Mouse (Mus musculus): ENCODE measurements at regions not wholly inside any gene's neighbourhood (a gene's known extent, or its start where the extent isn't known, plus 50 kb on each side); places are given as distances from the start of the nearest gene placed in this dataset.

DNA sequence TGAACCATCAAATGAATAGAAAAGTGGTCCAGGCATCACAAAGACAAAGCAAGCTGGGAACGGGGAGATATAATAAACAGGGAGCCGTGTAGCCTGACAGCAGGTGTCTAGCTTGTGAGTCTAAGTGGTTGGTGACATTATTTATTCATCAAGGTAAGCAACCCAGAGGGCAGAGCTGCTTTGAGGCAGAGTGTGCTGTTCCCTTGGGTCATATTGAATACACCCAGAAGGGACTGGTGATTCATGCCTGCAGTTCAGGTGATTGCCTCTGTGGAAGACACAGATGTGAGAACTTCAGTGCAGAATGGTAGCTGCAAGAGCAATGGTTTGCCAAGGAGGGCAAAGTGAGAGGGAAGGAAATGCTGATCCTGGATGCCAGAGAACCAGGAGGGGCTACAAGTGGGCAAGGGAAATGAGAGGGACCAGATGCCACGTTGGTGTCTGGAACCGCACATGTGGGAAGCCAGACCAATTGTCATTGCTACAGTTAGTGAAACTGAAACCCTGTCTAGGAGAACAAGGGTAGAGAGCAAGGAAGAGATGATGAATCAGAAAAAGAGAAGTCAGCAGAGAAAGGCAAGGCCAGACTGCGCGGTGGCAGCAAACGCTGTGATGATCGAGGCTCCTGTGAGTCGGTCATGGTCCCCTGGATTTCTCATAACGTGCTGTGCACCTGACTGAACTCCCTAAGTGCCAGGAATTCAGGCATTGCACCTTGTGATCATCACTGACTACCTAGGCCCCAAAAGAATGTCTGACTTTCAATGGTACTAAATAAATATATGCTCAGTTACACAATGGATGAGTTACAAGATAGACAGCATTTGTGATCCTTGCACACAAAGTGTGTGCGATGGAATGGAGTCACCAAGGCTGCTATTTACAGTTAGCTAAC lies 190.0 kb upstream of the Car8 start:
- no peak for ATAC-seq (replicated peaks; ENCODE audit: low FRiP score, low read depth)

DNA sequence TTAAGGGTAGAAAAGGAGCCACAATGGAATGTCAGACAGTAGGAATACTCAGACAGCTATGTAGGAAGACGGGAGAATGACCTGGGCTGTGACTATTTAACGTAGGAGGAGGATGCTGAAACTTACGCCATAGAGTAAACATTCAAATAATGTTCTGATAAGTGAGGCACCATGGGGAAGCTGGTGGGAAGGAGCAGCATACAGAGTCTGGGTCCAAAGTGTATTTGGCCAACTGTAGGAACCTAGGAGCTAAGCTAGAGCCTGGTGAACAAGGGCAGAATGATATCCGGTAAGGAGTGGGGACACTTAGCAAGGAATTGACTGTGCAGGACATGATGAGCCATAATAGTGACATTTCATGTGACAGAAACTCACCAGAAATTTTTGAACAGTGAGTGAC lies 189.0 kb upstream of the Car8 start:
- no peaks in the 10 kb centered on the region for H3K27me3 ChIP-seq (ENCODE audit: insufficient read depth, low read length)
- no peak overlapping the region for H3K4me2 ChIP-seq (ENCODE audit: low read length)
- H3K9me3 ChIP-seq (replicated peaks; ENCODE audit: low read length): no peaks in the 10 kb centered on the region
- no peak overlapping the region for H3K4me3 ChIP-seq (replicated peaks; ENCODE audit: low read depth, low read length)
- 62% methylated on average over 4 of the region's 4 CpGs for WGBS
- no peak overlapping the region for H3K27ac ChIP-seq
- DNase-seq (ENCODE audit: low spot score) (no peak), ATAC-seq (replicated peaks; ENCODE audit: low FRiP score, low read depth) (no peak)
- no peaks in the 10 kb centered on the region for H3K4me1 ChIP-seq (replicated peaks; ENCODE audit: insufficient read depth, low read length)
- no peaks in the 10 kb centered on the region for H3K36me3 ChIP-seq (ENCODE audit: insufficient read depth, low read length)
- TF ChIP-seq CTCF (IDR thresholded peaks at IDR 0.05; ENCODE audit: low read depth): no peak
- H3K9ac ChIP-seq (ENCODE audit: low read depth, low read length): no peak overlapping the region

More for the DNA sequence above, 190.0 kb upstream of the Car8 start:
- Histone ChIP-seq H3K36me3 (ENCODE audit: insufficient read depth, low read length) (no peaks in the 10 kb centered on the region), H3K27ac (no peak overlapping the region), H3K4me2 (ENCODE audit: low read length) (no peak overlapping the region), H3K9ac (ENCODE audit: low read depth, low read length) (no peak overlapping the region), H3K4me1 (replicated peaks; ENCODE audit: insufficient read depth, low read length) (no peaks in the 10 kb centered on the region), H3K27me3 (ENCODE audit: insufficient read depth, low read length) (no peaks in the 10 kb centered on the region), H3K4me3 (replicated peaks; ENCODE audit: low read depth, low read length) (no peak overlapping the region), H3K9me3 (replicated peaks; ENCODE audit: low read length) (no peaks in the 10 kb centered on the region)
- DNase-seq (ENCODE audit: low spot score): no peak
- 76% methylated on average over 11 of the region's 11 CpGs for WGBS
- TF ChIP-seq CTCF (IDR thresholded peaks at IDR 0.05; ENCODE audit: low read depth): no peak

DNA sequence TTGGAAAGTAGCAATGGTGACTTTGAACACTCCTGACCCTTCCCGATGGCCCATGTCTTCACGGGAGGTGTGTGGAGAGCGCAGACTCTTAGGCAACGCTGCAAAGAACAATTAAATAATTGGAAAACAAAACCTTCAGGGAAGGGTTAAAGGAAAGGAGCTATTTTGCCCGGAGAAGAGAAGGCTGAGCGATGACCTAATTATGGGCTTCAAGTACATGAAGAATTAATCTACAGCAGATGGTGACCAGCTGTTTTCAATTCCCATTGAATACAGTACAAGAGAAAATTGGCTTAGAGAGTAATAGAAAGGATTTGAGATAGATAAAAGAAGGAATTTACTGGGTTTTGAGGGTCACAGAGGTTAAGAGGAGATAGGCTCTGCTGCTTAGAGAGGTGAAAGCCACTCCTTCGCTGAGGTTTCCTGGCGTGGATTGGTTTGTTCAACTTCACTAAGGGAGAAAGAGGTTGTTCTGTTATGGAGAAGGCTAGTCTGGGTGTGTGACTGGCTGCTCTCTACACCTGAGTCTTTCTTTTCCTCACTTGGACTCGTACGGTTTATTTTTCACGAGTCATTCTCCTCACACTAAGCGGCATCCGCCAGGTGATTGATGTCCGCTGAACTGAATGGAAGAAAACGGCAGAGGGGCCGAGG lies 184.7 kb upstream of the Car8 start:
- Histone ChIP-seq H3K4me3 (replicated peaks; ENCODE audit: low read depth, low read length) (no peak overlapping the region), H3K27ac (no peak overlapping the region), H3K9ac (ENCODE audit: low read depth, low read length) (no peak overlapping the region), H3K9me3 (replicated peaks; ENCODE audit: low read length) (no peaks in the 10 kb centered on the region), H3K4me2 (ENCODE audit: low read length) (no peak overlapping the region), H3K4me1 (replicated peaks; ENCODE audit: insufficient read depth, low read length) (no peaks in the 10 kb centered on the region), H3K36me3 (ENCODE audit: insufficient read depth, low read length) (no peaks in the 10 kb centered on the region), H3K27me3 (ENCODE audit: insufficient read depth, low read length) (no peaks in the 10 kb centered on the region)
- ATAC-seq (replicated peaks; ENCODE audit: low FRiP score, low read depth) (no peak), DNase-seq (ENCODE audit: low spot score) (peak; percentile 76)
- 49% methylated on average over 16 of the region's 16 CpGs for WGBS
- no peak for TF ChIP-seq CTCF (IDR thresholded peaks at IDR 0.05; ENCODE audit: low read depth)

DNA sequence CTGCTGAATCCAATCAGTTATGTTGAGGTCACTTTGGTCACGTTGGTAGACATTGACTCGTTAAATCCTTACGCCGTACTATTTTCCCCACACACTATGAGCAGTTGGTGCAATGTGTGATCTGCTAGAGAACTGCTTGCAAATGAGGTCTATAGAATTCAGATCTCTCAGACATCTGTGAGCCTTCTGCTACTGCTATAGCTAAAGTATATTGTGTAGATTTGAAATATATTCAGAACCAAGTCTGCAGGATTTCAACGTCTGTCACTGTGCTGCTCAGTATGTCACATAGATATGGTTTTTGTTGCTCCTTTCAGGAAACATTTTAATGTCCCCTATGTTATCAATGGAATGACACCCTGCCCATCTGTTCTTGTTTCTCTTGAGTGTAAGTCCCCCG lies 182.4 kb upstream of the Car8 start:
- Histone ChIP-seq H3K27ac (no peak overlapping the region), H3K27me3 (ENCODE audit: insufficient read depth, low read length) (no peaks in the 10 kb centered on the region), H3K4me3 (replicated peaks; ENCODE audit: low read depth, low read length) (no peak overlapping the region), H3K4me1 (replicated peaks; ENCODE audit: insufficient read depth, low read length) (no peaks in the 10 kb centered on the region), H3K9ac (ENCODE audit: low read depth, low read length) (no peak overlapping the region), H3K4me2 (ENCODE audit: low read length) (no peak overlapping the region), H3K9me3 (replicated peaks; ENCODE audit: low read length) (no peaks in the 10 kb centered on the region), H3K36me3 (ENCODE audit: insufficient read depth, low read length) (no peaks in the 10 kb centered on the region)
- DNase-seq (ENCODE audit: low spot score): no peak
- 93% methylated on average over 6 of the region's 6 CpGs for WGBS
- no peak for ATAC-seq (replicated peaks; ENCODE audit: low FRiP score, low read depth)
- TF ChIP-seq CTCF (IDR thresholded peaks at IDR 0.05; ENCODE audit: low read depth): no peak

DNA sequence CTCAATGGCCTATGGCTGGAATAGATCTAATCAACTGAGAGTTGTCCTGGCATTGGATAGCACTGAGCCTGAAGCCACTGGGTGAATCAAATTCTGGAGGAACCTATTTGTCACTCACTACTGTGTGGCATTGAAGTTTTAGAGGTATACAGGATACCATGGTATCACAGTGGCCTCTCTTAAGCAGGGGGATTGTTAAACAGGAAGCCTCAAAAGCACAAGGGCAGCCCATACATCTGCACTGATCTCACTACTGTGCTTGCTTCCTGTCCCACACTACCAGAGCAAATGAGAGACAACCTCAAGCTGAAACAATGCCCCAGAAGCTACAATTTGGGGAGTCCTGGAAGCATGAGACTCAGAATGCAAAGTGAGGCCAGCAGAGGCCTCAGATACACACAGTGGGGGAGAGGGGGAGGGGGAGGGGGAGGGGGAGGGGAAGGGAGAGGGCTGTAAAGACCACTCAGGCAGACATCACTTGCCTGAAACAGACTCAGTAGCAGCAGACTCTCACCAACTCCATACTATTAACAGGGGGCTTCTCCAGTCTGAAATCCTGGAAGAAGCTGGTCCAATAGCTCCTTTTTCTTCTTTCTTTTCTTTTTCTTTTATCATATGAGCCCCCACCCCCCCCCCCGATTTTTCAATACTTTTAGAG lies 179.7 kb upstream of the Car8 start:
- Histone ChIP-seq H3K9me3 (replicated peaks; ENCODE audit: low read length) (no peaks in the 10 kb centered on the region), H3K4me1 (replicated peaks; ENCODE audit: insufficient read depth, low read length) (no peaks in the 10 kb centered on the region), H3K4me3 (replicated peaks; ENCODE audit: low read depth, low read length) (no peak overlapping the region), H3K27ac (no peak overlapping the region), H3K4me2 (ENCODE audit: low read length) (no peak overlapping the region), H3K27me3 (ENCODE audit: insufficient read depth, low read length) (no peaks in the 10 kb centered on the region), H3K9ac (ENCODE audit: low read depth, low read length) (no peak overlapping the region), H3K36me3 (ENCODE audit: insufficient read depth, low read length) (no peaks in the 10 kb centered on the region)
- TF ChIP-seq CTCF (IDR thresholded peaks at IDR 0.05; ENCODE audit: low read depth): no peak
- DNase-seq (ENCODE audit: low spot score): no peak
- ATAC-seq (replicated peaks; ENCODE audit: low FRiP score, low read depth): no peak
- WGBS: 44% methylated on average over 1 of the region's 1 CpGs

DNA sequence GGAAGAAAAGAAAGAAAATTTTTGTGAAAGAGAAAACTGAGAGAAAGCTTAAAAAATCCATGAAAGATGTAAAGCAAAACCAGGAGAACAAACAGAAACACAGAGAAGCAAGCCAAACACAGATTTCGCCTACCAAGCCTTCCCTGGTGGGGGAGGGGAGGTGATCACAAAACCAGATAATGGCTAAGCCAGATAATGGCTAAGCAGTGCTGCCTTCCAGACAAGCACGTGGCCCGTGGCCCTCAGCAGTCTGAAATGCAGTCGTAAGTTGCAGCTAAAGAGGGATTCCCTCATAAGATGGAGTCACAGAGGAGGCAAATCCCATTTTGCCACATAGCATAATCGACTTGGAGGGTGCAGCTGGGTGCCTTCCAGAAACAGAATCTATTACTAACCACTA lies 179.0 kb upstream of the Car8 start:
- TF ChIP-seq CTCF (IDR thresholded peaks at IDR 0.05; ENCODE audit: low read depth): no peak
- H3K4me1 ChIP-seq (replicated peaks; ENCODE audit: insufficient read depth, low read length): no peaks in the 10 kb centered on the region
- no peaks in the 10 kb centered on the region for H3K36me3 ChIP-seq (ENCODE audit: insufficient read depth, low read length)
- no peak overlapping the region for H3K4me2 ChIP-seq (ENCODE audit: low read length)
- H3K27ac ChIP-seq: no peak overlapping the region
- no peaks in the 10 kb centered on the region for H3K27me3 ChIP-seq (ENCODE audit: insufficient read depth, low read length)
- no peak overlapping the region for H3K4me3 ChIP-seq (replicated peaks; ENCODE audit: low read depth, low read length)
- ATAC-seq (replicated peaks; ENCODE audit: low FRiP score, low read depth) (no peak), DNase-seq (ENCODE audit: low spot score) (no peak)
- no peaks in the 10 kb centered on the region for H3K9me3 ChIP-seq (replicated peaks; ENCODE audit: low read length)
- 43% methylated on average over 5 of the region's 5 CpGs for WGBS
- H3K9ac ChIP-seq (ENCODE audit: low read depth, low read length): no peak overlapping the region
